Mouse (Mus musculus) kidney, adult 18-20 months (tissue): Measurements from ENCODE around the gene Usp7.
A peak's percentile ranks its signal among the peaks of the same experiment; 100 is the strongest.
"Not testable (repeated sequence)": the region's sequence is repeated elsewhere in the genome, so short reads cannot be mapped to it uniquely, and the experiment has no call there.

Experiments used
- DNase-seq: peaks from one replicate; pipeline ENCODE4 v3.0.0; 2021

Gene Usp7

DNA sequence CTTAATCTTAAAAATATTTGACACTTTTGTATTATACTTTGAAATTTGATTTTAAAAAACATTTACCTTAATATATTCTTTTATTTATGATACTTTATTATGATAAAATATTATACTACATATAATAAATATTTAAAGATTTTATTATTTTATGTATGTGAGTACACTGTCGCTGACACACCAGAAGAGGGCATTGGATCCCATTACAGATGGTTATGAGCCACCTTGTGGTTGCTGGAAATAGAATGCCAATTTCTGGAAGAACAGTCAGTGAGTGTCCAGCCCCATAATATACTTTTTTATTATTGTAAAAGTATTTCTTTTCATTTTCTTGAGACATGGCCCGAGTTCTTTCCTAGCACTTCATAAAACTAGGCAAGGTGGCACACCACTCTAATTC, 10.4 kb downstream of the Usp7 start:
- DNase-seq, result no peak

DNA sequence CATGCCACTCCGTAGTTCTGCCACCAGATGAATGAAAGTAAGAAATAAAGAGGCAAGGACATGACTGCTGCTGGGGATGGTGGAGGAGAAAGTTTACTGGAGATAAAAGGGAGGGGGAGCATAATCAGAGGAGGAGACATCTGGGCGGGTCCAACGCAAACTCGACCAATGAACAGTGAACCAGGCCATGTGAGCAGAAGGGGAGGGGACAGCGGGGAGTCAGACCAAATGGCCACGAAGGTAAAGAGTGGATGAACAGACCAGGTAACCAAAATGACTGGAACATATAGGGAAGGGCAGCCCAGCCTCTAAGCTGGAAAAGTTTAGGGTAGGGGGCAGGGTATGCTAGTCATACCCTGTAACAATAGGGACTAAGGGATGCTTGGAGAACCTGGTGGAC, 10.9 kb downstream of the Usp7 start:
- DNase-seq, result no peak

DNA sequence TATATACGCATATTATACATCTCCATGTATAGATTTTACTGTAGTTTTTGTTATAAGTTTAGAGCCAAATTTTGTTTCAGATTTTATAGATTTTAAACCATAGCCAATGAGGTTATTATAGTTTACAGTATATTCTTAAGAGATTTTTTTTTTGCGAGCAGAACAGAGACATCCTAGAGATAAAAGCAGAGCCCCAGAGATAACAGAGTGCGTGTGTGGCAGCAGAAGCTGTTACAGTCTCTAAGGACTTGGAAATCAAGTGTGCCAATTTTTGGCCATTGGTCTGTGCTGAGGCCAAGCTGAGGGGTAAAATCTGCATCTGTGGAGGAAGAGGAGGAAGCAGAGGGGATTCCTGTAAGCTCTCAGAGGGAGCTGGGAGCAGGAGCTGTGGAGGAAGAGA, 11.9 kb downstream of the Usp7 start:
- DNase-seq, result no peak

DNA sequence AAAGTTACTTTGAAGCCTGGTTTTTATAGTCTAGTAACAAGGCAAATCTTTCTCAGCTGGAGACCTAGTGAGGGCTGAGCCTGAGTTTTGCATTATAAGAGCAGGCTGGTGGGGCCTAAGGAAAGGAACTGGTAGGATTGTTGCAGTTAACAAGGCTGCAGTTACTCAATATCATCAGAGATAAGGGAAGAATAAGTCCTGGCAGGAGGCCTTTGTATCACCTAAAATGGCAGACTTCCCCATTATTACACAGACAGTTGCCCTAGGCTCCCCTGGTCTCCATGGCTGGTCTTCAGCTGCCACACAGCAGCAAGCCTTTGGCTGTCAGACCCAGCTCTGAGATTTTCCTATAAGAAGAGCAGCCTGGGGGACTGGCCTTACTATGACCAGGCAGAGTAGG, 13.4 kb downstream of the Usp7 start:
- no peak for DNase-seq

DNA sequence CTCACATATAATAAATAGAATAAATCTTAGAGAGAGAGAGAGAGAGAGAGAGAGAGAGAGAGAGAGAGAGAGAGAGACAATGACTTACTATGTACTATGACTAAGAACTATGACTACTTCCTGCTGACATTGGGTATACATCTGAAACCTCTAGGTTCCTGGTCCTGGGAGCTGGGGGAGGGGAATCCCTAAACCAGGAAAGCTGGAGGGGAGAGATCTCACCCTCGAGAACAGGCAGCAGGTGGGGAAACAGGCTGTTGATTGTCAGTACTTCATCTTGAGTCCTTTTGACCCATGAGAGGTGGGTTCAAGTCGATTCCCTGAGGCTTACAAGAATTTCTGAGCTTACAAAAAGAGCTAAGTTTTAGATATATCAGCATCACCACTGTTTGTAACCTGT, 14.9 kb downstream of the Usp7 start:
- no peak for DNase-seq

DNA sequence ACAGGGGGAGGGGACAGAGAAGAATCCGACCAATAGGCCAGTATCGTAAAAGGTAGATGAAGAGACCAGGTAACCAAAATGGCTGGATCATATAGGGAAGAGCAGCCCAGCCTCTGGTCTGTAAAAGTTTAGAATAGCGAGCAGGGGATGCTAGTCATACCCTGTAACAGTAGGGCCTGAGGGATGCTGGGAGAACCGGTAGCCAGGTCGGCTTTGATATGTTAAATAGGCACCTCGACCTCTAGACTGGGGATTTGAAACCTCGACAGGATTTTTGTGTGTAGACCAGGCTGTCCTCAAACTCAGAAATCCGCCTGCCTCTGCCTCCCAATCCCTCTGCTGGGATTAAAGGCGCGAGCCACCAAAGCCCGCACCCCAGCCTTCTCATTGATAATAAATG, 15.5 kb downstream of the Usp7 start:
- no peak for DNase-seq

DNA sequence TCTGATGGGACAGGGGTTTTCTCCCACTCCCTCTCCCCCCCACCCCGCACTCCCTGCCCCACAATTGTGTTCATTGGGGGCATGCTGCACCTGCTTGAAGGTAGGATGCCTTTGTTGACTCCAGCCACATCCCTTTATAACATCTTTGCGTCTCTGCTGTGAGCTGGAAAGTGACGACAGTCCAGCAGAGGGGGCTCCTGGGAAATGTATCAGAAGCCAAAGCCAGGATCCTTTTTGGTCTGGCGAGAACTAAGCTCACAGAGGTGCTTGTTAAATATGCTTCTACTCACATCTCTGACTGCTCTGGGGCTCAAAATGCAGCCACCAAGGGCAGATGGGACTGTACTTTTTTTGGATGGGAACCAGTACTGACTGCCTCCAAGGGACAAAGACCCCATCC, 21.0 kb downstream of the Usp7 start:
- no peak for DNase-seq

DNA sequence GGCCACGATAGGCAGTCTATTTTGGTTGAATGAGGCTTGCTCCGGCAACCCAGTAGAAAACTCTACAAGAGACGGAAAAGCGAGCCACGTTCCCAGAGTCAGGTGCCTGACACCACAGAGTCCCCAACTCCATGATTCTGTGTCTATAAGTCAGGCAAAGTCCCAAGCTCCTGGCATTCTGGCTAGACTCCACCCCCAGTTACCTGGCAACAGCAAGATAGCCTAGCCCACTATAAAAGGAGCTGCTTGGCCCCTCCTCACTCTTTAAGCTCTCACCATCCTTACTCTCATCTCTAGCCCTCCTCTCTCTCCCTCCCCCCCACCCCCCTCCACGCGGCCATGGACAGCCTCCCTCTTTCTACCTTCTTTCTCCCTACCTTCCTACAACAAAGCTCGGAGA, 21.8 kb downstream of the Usp7 start:
- not testable (repeated sequence) for DNase-seq

DNA sequence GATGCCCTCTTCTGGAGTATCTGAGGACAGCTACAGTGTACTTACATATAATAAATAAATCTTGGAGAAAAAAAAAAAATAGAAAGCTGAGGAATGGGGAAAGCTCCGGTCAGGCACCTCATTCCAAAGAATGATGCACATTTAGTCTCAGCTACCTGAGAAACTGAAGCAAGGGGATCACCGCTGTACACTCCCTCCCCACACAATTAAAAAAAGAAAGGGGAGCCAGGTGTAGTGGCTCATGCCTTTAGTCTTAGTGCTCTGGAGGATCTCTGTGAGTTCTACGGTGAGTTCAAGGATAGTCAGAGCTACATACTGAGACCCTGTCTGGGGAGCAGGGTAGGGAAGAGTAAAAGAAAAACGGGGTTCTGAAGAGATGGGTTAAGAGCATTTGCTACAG, 22.6 kb downstream of the Usp7 start:
- no peak for DNase-seq

DNA sequence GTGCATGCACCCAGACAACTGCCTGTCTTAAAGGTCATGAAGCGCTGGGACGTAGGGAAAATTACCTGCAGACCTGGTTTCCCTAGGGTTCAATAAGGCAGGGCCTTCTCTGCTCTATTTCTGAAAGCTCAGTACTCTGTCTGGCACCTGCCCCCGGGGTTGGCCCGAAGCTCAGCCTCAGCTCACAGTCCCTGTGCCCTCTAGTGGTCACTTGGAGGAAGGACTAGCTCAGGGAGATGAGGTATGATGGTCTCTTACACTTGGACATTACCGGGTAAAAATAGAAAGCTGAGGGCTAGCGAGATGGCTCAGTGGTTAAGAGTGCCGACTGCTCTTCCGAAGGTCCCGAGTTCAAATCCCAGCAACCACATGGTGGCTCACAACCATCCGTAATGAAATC, 23.0 kb downstream of the Usp7 start:
- peak; percentile 68 for DNase-seq

DNA sequence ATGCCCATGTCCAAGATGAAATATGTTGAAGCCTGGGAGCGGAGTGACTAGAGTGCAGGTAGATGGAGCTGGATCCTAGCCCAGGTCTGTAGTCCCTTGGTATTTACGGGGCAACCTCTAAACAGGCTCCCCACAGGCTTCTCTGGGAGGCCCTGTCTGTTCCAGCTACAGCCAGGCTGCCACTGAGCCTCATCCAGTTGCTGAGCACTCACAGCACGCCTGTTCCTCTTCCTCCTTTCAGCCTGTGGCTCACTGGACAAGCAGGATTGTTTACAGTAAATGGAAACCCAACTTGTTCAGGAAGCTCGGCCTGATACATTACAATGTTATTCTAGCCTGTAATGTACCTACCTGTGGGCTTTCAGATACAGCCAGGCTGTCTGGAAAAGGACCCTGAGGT, 23.5 kb downstream of the Usp7 start:
- no peak for DNase-seq

DNA sequence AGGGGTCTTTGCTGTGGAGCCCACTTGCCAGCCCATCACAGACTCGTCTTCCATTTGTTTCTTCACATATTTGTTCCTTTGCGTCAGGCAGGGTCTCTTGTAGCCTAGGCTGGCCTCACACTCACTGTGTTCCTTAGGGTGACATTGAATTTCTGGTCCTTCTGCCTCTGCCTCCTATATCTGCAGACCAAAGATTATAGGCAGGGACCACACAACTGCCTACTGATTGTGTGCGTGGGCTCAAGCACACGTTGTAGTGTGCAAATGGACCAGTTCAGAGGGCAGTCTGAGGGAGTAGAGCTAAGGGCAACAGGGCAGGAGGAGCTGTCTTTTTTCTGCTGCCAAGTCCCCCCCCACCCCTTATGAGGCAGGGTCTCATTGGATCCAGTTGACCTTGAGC, 24.0 kb downstream of the Usp7 start:
- no peak for DNase-seq

DNA sequence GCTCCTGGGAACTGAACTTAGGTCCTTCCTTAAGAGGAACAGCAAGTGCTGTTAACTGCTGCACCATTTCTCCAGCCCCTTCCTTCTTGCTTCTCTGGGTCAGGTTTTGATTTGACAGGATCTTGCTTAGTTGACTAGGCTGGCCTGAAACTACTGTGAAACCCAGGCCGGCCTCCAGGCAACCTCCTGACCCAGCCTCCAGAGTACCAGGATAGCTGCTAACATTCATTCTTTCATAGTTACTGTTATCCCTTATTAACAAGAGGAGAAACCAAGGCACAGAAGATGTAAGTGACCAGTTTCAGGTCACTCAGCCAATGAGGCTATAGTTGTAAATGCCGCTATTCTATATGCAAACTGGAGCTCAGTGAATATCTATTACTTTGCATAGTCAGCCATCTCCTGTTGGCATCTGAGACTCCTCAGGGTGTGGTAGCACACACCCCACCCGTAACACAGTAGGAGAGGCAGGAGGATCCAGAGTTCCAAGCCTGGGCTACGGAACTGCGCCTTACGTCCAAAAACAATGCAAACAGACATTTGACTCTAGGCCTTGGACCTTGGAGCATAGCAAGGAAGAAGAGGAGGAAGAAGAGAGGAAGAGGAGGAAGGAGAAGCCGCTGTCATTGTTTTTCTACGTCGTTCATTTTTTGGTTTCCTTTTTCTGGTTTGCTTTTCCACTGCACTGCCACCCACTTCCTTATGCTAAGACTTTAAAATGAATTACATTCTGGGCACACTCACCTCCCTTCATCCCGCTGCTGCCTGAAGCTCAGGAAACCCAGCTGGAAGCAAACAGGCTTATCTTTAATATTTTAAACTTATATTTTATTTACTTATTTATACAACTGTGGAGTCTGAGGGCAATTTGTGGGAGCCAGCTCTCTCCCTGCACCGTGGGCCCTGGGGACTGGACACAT, 24.7 kb downstream of the Usp7 start:
- no peak for DNase-seq

DNA sequence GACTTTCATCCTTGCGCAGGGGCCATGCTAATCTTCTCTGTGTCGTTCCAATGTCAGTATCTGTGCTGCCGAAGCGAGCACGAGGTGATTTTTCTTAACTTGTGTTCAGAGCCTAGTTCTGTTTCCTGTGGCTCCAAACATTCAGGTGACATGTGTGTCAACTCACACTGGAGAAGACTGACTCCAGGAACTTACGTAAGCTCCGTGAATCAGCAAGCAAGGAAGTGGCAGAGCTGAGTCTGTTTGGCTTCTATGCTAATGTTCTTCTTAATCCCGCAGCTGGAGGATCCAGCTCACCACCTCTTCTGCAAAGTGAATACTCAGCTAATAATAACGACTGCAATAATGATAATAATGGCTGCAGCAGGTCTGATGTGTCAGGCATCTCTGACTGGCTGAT, 25.9 kb downstream of the Usp7 start:
- DNase-seq, result no peak

DNA sequence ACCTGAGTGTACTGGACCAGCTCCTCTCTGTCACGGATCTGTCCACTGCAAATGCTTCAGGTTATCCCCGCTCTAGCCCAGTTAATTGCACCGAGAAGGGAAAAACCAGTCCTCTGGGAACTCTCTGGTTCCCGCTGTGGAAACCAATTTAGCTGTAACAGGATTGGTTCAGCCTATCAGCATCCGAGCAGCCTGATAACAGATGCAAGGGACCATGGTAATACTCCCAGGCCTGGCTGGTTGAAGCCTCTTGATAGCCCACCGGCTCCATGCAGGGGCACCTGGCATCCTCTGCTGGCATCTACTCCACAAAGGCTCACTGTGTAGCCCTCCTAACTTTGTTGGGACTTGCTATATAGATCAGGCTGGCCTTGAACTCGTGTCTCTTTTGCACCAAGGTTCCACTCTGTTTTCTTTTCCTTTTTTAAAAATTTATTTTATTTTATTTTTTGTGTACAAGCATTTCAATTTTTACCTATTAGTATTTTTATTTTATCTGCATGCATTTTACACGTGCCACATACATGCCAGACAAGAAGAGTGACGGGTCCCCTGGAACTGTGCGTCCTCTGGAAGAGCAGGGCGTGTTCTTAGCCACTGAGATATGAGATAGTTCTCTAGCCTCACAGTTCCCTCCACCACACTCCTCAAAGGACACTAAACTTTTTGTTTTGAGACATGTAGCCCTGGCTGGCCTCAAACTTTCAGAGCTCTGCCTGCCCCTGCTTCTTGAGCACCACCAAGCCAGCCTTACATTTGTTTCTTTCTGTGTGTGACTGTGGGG, 27.8 kb downstream of the Usp7 start:
- DNase-seq, result no peak

DNA sequence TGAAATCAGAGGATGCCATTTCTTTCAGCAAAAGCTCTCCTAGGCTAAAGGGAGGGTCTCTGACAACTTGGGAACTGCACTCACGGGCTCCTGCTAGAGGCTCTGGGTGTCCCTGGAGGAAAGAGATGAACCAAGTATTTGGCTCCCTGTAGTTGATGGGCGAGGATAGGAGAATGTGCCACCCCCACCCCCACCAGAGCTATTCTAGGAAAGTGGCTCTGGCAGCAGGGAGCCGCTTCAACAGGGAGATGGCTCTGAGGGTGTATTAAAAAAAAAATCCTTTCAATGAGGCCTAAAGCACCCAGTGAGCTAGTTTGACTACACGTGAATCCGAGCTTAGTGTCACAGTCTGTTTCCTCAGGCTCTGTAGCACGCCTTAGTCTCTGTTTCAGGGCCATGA, 29.1 kb downstream of the Usp7 start:
- DNase-seq, result no peak

DNA sequence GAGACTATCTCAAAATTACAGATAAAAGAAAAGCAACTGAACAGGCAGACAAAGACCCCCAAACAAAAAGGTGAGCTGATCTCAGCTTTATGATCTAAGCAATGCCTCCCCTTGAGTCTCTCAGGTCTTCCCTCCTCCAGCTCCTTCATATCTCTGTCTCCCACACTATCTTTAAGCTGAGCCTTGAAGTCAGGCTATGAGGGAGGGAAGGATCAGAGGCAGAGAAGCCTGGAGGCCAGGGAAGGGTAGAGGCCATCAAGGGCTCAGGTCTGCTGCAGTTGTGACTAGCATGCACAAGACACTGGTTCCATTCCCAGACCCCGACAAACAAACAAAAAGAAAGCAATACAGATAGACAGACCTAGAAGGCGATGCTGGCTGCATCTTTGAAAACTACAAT, 30.2 kb downstream of the Usp7 start:
- DNase-seq, result no peak

DNA sequence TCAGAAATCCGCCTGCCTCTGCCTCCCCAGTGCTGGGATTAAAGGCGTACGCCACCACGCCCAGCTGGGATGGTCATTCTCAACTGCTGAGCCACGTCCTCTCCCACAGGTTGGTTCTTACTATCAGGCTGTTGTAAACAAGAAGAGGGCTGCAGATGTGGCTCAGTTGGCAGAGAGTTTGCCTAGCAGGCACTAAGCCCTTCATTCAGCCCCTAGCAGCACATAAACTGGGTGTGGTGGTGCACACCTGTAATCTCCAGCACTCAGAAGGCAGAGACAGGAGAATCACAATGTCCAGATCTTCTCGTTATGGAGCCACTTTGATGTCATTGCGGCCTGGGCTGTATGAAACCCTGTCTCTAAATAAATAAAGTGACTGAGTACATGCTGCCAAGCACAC, 31.1 kb downstream of the Usp7 start:
- DNase-seq, result no peak

DNA sequence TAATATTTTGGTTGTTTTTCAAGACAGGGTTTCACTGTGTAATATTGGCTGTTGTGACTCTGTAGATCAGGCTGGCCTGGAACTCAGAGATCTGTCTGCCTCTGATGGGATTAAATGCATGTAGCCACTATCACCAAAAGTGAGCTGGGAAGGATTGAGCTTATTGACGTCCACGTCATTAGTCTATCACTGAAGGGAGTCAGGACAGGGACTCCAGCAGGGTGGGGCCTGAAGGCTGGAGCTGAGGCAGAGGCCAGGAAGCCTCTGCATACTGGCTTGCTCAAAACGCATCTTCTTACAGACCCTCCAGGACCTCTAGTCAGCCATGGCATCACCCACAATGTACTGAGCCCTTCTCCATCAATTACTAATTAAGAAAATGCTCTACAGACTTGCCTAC, 33.1 kb downstream of the Usp7 start:
- DNase-seq, result no peak

DNA sequence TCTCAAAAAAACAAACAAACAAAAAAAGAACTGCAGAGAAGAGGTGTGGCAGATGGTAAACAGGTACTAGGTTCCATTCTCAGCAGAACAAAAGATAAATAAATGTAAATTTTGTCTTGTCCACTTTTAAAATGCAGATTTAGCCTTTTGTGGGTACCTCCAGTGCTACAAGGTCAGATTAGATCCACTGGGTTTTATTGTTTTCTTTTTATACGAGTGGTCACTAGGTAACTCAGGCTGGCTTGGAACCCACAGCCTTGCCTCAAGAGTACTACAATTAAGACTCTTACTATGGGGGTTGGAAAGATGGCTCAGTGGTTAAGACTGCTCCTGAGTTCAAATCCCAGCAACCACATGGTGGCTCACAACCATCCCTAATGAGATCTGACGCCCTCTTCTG, 33.9 kb downstream of the Usp7 start:
- no peak for DNase-seq

DNA sequence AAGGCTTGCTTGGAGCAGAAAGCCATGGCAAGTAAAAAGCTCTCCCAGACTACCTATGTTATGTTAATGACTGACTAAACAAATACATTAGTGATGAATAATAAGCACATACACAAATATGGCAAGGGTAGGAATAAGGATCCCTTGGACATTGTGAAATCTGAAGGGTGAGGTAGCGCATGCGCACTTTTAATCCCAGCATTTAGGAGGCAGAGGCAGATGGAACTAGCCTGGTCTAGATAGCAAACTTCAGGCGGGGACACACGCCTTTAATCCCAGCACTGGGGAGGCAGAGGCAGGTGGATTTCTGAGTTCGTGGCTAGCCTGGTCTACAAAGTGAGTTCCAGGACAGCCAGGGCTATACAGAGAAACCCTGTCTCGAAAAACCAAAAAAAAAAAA, 34.5 kb downstream of the Usp7 start:
- not testable (repeated sequence) for DNase-seq

DNA sequence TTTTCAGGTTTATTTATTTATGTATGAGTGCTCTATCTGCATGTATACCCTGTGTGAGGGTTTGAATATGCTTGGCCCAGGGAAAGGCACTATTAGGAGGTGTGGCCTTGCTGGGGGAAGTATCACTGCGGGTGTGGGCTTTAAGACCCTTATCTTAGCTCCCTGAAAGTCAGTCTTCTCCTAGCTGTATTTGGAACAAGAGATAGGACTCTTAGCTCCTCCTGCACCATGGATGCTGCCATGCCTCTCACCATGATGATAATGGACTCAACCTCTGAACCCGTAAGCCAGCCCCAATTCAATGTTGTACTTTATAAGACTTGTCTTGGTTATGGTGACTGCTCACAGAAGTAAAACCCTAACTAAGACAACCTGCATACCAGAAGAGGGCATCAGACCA, 39.8 kb downstream of the Usp7 start:
- DNase-seq, result no peak

DNA sequence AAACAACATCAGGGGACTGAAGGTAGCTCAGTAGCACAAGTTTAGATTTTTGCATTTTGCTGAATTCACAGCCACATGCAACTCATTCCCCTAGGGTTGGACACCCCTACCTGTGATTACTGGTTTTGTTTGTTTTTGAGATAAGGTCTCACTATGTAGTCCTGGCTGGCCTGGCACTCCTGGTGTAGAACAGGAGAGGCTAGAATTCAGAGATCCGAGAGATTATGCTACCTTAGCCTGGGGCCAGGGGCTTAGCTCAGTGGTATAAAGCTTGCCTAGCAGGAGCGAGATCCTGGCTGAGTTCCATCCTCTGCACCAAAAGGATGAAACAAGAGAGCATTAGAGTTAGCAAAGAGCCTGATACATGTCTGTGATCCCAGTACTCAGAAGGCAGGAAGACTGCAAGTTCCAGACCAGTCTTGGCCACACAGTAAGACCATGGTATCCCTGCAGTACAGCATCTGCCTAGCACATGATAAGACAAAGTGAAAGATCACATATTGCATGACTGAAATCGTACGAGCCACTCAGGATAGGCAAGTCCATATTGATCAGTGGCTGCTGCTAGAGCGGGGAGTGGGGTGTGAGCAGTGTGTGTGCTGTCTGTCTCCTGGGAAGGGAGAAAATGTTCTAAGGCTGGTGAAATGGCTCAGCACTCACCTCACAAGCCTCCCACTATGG, 40.4 kb downstream of the Usp7 start:
- no peak for DNase-seq

DNA sequence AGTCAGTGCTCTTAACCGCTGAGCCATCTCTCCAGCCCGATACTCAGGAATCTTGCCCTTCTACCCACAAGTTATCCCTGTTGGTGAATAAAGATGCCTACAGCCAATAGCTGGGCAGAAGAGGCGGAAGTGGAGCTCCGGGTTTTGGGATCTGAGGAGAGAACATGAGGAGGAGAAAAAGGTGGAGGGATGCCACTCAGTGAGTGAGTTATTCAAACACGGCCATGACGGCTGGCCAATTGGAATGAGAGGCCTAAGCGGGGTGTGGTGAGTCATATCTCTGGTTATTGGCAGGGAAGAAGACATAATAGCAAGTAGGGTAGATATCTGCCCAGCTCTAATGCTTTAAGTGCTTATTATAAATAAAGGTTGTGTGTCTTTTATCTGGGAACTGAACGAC, 43.2 kb downstream of the Usp7 start:
- no peak for DNase-seq
